Mouse (Mus musculus) kidney, postnatal 0 days (tissue): Measurements from ENCODE around the gene Rgs17. TPM values are rescaled to one million over a fixed set of nuclear protein-coding genes. Genes with fewer than 3 reads are reported as not detected.

Experiments used
- ATAC-seq: fragments of 200-750 bp; cut with Nextera tagmentation; replicated peaks from 2 replicates; pipeline ENCODE4 v1.8.0; 2017; ENCODE audit warnings: low read depth, moderate number of reproducible peaks, moderate TSS enrichment, moderate library complexity; ENCODE audit not compliant: low FRiP score
- DNase-seq: peaks from one replicate; pipeline ENCODE4 v3.0.0-alpha.2; 2016; ENCODE audit warnings: low spot score
- H3K27ac ChIP-seq: fragments of 300-500 bp; sonication (generic); 2 replicates; pipeline ENCODE4 v1.5.1; 2014; ENCODE audit warnings: mild to moderate bottlenecking
- H3K27me3 ChIP-seq: fragments of 300-500 bp; sonication (generic); 2 replicates; pipeline ENCODE4 v1.6.1; 2014; ENCODE audit warnings: low read length, mixed read lengths; ENCODE audit not compliant: insufficient read depth
- H3K36me3 ChIP-seq: fragments of 300-500 bp; sonication (generic); 2 replicates; pipeline ENCODE4 v1.6.1; 2014; ENCODE audit warnings: low read length, mixed read lengths; ENCODE audit not compliant: insufficient read depth
- H3K4me1 ChIP-seq: fragments of 300-500 bp; sonication (generic); replicated peaks from 2 replicates; pipeline ENCODE4 v1.6.1; 2014; ENCODE audit warnings: antibody characterized with exemption, low read length, mixed read lengths; ENCODE audit not compliant: insufficient read depth
- H3K4me2 ChIP-seq: fragments of 300-500 bp; sonication (generic); 2 replicates; pipeline ENCODE4 v1.6.1; 2014; ENCODE audit warnings: mild to moderate bottlenecking, low read length, moderate library complexity, mixed read lengths
- H3K4me3 ChIP-seq: fragments of 300-500 bp; sonication (generic); replicated peaks from 2 replicates; pipeline ENCODE4 v1.5.1; 2014; ENCODE audit warnings: low read depth, low read length
- H3K9ac ChIP-seq: fragments of 300-500 bp; sonication (generic); 2 replicates; pipeline ENCODE4 v1.6.1; 2014; ENCODE audit warnings: low read depth, low read length
- H3K9me3 ChIP-seq: fragments of 300-500 bp; sonication (generic); replicated peaks from 2 replicates; pipeline ENCODE4 v1.6.1; 2016; ENCODE audit warnings: low read length, inconsistent platforms, mixed read lengths
- CTCF ChIP-seq: IDR thresholded peaks from 2 replicates; pipeline ENCODE4 v1.5.1; 2016; ENCODE audit warnings: antibody characterized with exemption, low read depth, mild to moderate bottlenecking, moderate library complexity
- WGBS: fragments of 180-500 bp; shearing (Covaris S2); extraction: QIAGEN DNeasy Blood & Tissue Kit; methylation state at CpG from one replicate; pipeline ENCODE4 v1.1.7; 2014; 5-methylcytosine and 5-hydroxymethylcytosine counted together
- polyA plus RNA-seq: library from polyadenylated mRNA; unstranded; fragments of >200 nt; fragmentation: Nextera tagmentation; extraction: Ambion mirVana; gene quantifications from 2 replicates; pipeline ENCODE4 v1.2.1, GENCODE M21; 2015

Gene Rgs17
- polyA plus RNA-seq, 1 experiment from 2014 or later = 0.36 TPM

GRCm38 (mm10) chr10:5805243-5805730 is 116.9 kb downstream of the Rgs17 start, which contains the start of gene Fbxo5:
Fbxo5 (minus strand) TSS chr10:5805600.
- H3K4me3 ChIP-seq = peak within 1 kb of the TSS; percentile 78
- under 1% methylated on average over 40 of the region's 42 CpGs for WGBS
- H3K9me3 ChIP-seq = no peaks in the 10 kb centered on the region
- DNase-seq (peak; percentile 99), ATAC-seq (peak; percentile 96)
- no peaks in the 10 kb centered on the region for H3K27me3 ChIP-seq
- H3K4me1 ChIP-seq = peaks cover 13% of the 10 kb centered on the region; the same call in 1 of the 2 replicates
- H3K4me2 ChIP-seq = peak within 1 kb of the TSS; percentile 92
- H3K36me3 ChIP-seq = peaks cover 21% of the 10 kb centered on the region
- peak within 1 kb of the TSS; percentile 80 for H3K27ac ChIP-seq
- peak within 1 kb of the TSS; percentile 62 for H3K9ac ChIP-seq
- no peak for TF ChIP-seq CTCF

- Histone ChIP-seq H3K27me3 (no peaks in the 10 kb centered on the region), H3K9me3 (no peaks in the 10 kb centered on the region), H3K4me2 (peak overlapping the region; percentile 92), H3K27ac (peak overlapping the region; percentile 61), H3K4me1 (peaks cover 13% of the 10 kb centered on the region; the same call in 1 of the 2 replicates), H3K4me3 (peak overlapping the region; percentile 78), H3K36me3 (peaks cover 25% of the 10 kb centered on the region), H3K9ac (peak overlapping the region; percentile 62)
- ATAC-seq = peak; percentile 1; the same call in 1 of the 2 replicates
- DNase-seq = no peak
- under 1% methylated on average over 24 of the region's 24 CpGs for WGBS
- no peak for TF ChIP-seq CTCF
Measured at GRCm38 (mm10) chr10:5804691-5805156, 117.5 kb downstream of the Rgs17 start.

- peak overlapping the region; percentile 2; the same call in 1 of the 2 replicates for H3K9ac ChIP-seq
- H3K27me3 ChIP-seq = no peaks in the 10 kb centered on the region
- peaks cover 25% of the 10 kb centered on the region for H3K36me3 ChIP-seq
- peak overlapping the region; percentile 78 for H3K4me3 ChIP-seq
- 3% methylated on average over 1 of the region's 1 CpGs for WGBS
- no peaks in the 10 kb centered on the region for H3K9me3 ChIP-seq
- ATAC-seq = no peak
- TF ChIP-seq CTCF = no peak
- H3K27ac ChIP-seq = no peak overlapping the region
- no peak for DNase-seq
- H3K4me2 ChIP-seq = peak overlapping the region; percentile 92
- peaks cover 13% of the 10 kb centered on the region; the same call in 1 of the 2 replicates for H3K4me1 ChIP-seq
Measured at GRCm38 (mm10) chr10:5803739-5804138, 118.5 kb downstream of the Rgs17 start.

- peak overlapping the region; percentile 92 for H3K4me2 ChIP-seq
- H3K4me1 ChIP-seq = peaks cover 13% of the 10 kb centered on the region; the same call in 1 of the 2 replicates
- no peaks in the 10 kb centered on the region for H3K9me3 ChIP-seq
- H3K36me3 ChIP-seq = peaks cover 29% of the 10 kb centered on the region
- no peak overlapping the region for H3K27ac ChIP-seq
- peak overlapping the region; percentile 78 for H3K4me3 ChIP-seq
- ATAC-seq (no peak), DNase-seq (no peak)
- H3K27me3 ChIP-seq = no peaks in the 10 kb centered on the region
- H3K9ac ChIP-seq = peak overlapping the region; percentile 35; the same call in 1 of the 2 replicates
- TF ChIP-seq CTCF = no peak
- 9% methylated on average over 6 of the region's 6 CpGs for WGBS
Measured at GRCm38 (mm10) chr10:5802866-5803265, 119.3 kb downstream of the Rgs17 start.

- DNase-seq = peak; percentile 69
- Histone ChIP-seq H3K27ac (no peak overlapping the region), H3K4me3 (no peak overlapping the region), H3K4me1 (peaks cover 13% of the 10 kb centered on the region; the same call in 1 of the 2 replicates), H3K9ac (no peak overlapping the region), H3K27me3 (no peaks in the 10 kb centered on the region), H3K36me3 (peaks cover 29% of the 10 kb centered on the region), H3K4me2 (no peak overlapping the region), H3K9me3 (no peaks in the 10 kb centered on the region)
- peak; percentile 67 for TF ChIP-seq CTCF
- no peak for ATAC-seq
- 97% methylated on average over 1 of the region's 1 CpGs for WGBS
Measured at GRCm38 (mm10) chr10:5800490-5800889, 121.7 kb downstream of the Rgs17 start.

GRCm38 (mm10) chr10:5798069-5798468 is 124.1 kb downstream of the Rgs17 start:
- no peaks in the 10 kb centered on the region for H3K9me3 ChIP-seq
- no peak overlapping the region for H3K9ac ChIP-seq
- peaks cover 29% of the 10 kb centered on the region for H3K36me3 ChIP-seq
- WGBS = 88% methylated on average over 4 of the region's 4 CpGs
- no peak for TF ChIP-seq CTCF
- no peak overlapping the region for H3K4me2 ChIP-seq
- no peak for DNase-seq
- H3K4me1 ChIP-seq = peaks cover 5% of the 10 kb centered on the region; the same call in 1 of the 2 replicates
- H3K4me3 ChIP-seq = no peak overlapping the region
- H3K27me3 ChIP-seq = no peaks in the 10 kb centered on the region
- H3K27ac ChIP-seq = no peak overlapping the region
- ATAC-seq = no peak
